Mouse (Mus musculus): ENCODE measurements at regions not wholly inside any gene's neighbourhood (a gene's known extent, or its start where the extent isn't known, plus 50 kb on each side); places are given as distances from the start of the nearest gene placed in this dataset.

DNA sequence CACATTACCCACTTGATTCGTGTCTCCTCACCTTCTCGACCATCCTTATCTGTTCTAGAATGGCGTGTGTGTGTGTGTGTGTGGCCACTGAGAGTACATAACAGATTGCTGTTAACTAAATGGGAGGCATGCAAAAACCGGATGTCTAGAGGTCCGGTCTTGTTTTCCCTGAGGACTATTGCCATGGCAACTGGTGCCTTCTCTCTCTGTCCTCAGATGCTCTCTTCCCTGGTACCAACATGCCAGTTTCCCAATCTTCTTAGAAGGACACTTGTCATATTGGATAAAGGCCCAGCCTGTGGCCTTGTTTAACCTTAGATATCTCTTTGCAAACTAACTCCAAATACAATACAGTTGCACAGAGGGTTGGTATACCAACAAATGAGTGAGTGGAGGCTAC lies 125.9 kb downstream of the Irs2 start:
- 50% methylated on average over 5 of the region's 5 CpGs for WGBS
- no peak overlapping the region for H3K27ac ChIP-seq (ENCODE audit: low read length)
- H3K9ac ChIP-seq (ENCODE audit: low read length), result no peak overlapping the region

DNA sequence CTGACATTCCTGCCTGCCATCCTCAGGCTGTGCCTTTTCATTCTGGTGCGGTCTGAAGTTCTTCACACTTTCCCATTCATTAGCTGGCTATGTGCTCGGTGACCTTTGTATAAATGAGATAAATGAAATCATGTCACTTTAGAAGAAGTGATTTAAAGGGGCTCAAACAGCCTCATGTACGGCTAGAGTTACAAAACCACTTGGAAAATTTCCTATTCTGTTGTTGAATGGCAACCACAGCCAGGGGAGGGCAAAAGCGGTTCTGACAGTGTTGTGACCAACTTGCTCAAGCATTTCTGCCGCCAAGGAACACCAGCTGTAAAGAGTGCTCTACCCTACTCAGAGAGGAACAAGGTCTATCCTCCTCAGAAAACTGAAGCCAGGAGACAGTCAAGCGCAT lies 128.4 kb downstream of the Irs2 start:
- Histone ChIP-seq H3K36me3 (ENCODE audit: control insufficient read depth, insufficient read depth) (no peaks in the 10 kb centered on the region), H3K4me2 (ENCODE audit: low read depth, low read length) (no peak overlapping the region), H3K27me3 (ENCODE audit: control insufficient read depth, insufficient read depth, low read length) (0 out of 2 replicates have a peak, but pooled peaks cover 3% of the 10 kb centered on the region), H3K9me3 (replicated peaks; ENCODE audit: control insufficient read depth, low read length) (no peaks in the 10 kb centered on the region), H3K27ac (ENCODE audit: low read length) (no peak overlapping the region), H3K9ac (ENCODE audit: low read length) (no peak overlapping the region), H3K4me3 (ENCODE audit: low read length) (no peak overlapping the region), H3K4me1 (ENCODE audit: control insufficient read depth, insufficient read depth, low read length) (peaks cover 6% of the 10 kb centered on the region; the same call in 1 of the 2 replicates)
- ATAC-seq (replicated peaks; ENCODE audit: extremely low read depth, insufficient read depth, low FRiP score), result no peak
- WGBS, result 70% methylated on average over 6 of the region's 6 CpGs

More for the DNA sequence above, 125.9 kb downstream of the Irs2 start:
- no peak overlapping the region for H3K4me2 ChIP-seq (ENCODE audit: low read depth, low read length)
- no peak overlapping the region for H3K4me3 ChIP-seq (ENCODE audit: low read length)
- H3K9me3 ChIP-seq (replicated peaks; ENCODE audit: control insufficient read depth, low read length), result peaks cover 4% of the 10 kb centered on the region; the same call in 1 of the 2 replicates
- ATAC-seq (replicated peaks; ENCODE audit: extremely low read depth, insufficient read depth, low FRiP score), result no peak
- peaks cover 6% of the 10 kb centered on the region; the same call in 1 of the 2 replicates for H3K4me1 ChIP-seq (ENCODE audit: control insufficient read depth, insufficient read depth, low read length)
- H3K27me3 ChIP-seq (ENCODE audit: control insufficient read depth, insufficient read depth, low read length), result 0 out of 2 replicates have a peak, but pooled peaks cover 3% of the 10 kb centered on the region
- H3K36me3 ChIP-seq (ENCODE audit: control insufficient read depth, insufficient read depth), result no peaks in the 10 kb centered on the region

DNA sequence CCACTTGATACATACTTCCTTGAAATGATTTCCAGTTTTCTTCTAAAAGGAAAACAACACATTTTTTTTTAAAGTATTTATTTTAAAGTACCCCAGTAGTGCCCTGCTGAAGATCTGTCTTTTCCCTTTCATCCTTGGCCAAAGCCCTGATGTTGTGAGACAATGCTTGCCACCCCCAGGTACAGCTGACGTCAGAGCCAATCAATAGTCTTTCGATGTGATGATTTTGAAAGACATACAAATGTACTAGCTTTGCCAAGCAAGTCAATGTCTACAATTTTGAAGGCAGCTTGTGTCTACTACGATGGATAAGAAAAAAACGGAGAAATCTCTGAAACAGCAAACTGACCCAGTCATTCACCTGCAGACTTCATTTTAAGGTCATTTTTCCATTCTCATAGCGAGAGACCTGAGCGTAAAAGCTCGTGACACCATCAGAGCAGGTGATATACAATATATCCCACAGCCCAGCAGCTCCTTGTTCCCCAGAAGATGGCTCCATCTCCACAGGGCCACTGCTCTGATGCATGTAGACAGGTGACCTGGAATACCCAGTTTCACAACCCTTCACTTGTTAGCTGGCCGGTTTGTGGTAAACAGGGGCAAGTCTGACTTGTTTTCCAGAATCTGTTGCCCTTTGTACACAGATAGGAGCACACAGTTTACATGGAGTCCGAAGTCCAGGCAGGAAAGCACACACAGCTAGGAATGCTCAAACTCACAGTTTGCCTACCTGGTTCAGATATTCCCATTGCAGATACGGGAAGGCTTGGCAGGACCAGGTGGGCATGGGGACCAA lies 129.0 kb downstream of the Irs2 start:
- Histone ChIP-seq H3K27me3 (ENCODE audit: control insufficient read depth, insufficient read depth, low read length) (0 out of 2 replicates have a peak, but pooled peaks cover 5% of the 10 kb centered on the region), H3K4me1 (ENCODE audit: control insufficient read depth, insufficient read depth, low read length) (peaks cover 6% of the 10 kb centered on the region; the same call in 1 of the 2 replicates), H3K27ac (ENCODE audit: low read length) (no peak overlapping the region), H3K9ac (ENCODE audit: low read length) (no peak overlapping the region), H3K4me3 (ENCODE audit: low read length) (no peak overlapping the region), H3K36me3 (ENCODE audit: control insufficient read depth, insufficient read depth) (no peaks in the 10 kb centered on the region), H3K4me2 (ENCODE audit: low read depth, low read length) (no peak overlapping the region), H3K9me3 (replicated peaks; ENCODE audit: control insufficient read depth, low read length) (no peaks in the 10 kb centered on the region)
- no peak for ATAC-seq (replicated peaks; ENCODE audit: extremely low read depth, insufficient read depth, low FRiP score)
- WGBS, result 83% methylated on average over 10 of the region's 10 CpGs

DNA sequence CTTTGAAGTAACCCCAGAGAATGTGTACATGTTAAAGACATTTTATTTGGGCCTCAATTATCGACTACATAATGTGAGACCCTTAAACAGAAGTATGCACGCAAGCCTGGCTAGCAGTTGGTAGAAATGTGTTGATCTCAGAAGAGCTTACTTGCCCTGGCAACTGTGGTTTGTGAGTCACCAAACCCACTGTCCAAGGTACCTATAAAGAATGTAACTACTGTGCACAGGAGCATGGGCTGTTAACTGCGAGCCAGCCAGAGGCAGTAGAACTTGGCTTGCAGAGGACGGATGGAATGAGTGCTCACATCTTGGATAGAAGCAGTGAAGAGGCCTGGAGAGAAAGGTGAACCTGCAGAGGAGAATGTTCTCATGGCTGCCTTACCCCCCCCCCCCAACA lies 129.9 kb downstream of the Irs2 start:
- Histone ChIP-seq H3K4me2 (ENCODE audit: low read depth, low read length) (no peak overlapping the region), H3K27ac (ENCODE audit: low read length) (no peak overlapping the region), H3K36me3 (ENCODE audit: control insufficient read depth, insufficient read depth) (no peaks in the 10 kb centered on the region), H3K9ac (ENCODE audit: low read length) (no peak overlapping the region), H3K27me3 (ENCODE audit: control insufficient read depth, insufficient read depth, low read length) (0 out of 2 replicates have a peak, but pooled peaks cover 5% of the 10 kb centered on the region), H3K4me1 (ENCODE audit: control insufficient read depth, insufficient read depth, low read length) (peaks cover 5% of the 10 kb centered on the region; the same call in 1 of the 2 replicates), H3K9me3 (replicated peaks; ENCODE audit: control insufficient read depth, low read length) (no peaks in the 10 kb centered on the region), H3K4me3 (ENCODE audit: low read length) (no peak overlapping the region)
- 76% methylated on average over 4 of the region's 4 CpGs for WGBS
- ATAC-seq (replicated peaks; ENCODE audit: extremely low read depth, insufficient read depth, low FRiP score), result no peak

DNA sequence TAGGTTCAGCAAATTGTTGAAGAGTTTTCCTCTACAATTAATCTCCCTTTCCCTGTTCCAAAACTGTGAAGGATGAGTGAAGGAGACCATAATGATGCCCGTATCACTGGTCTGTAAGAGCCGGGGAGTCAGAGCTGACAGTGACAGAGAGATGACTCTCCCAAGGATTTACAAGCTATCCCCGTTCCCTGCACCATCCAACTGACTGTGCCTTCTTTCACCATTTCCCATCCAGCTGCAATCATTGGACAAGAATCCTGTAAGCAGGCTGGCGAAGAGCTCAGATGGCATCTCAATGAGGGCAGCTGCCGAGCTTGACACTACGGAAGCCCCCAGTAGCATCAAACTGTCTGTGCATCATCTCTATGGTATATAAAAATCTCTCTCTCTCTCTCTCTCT lies 133.1 kb downstream of the Irs2 start:
- H3K9me3 ChIP-seq (replicated peaks; ENCODE audit: control insufficient read depth, low read length), result no peaks in the 10 kb centered on the region
- 72% methylated on average over 6 of the region's 6 CpGs for WGBS
- no peaks in the 10 kb centered on the region for H3K36me3 ChIP-seq (ENCODE audit: control insufficient read depth, insufficient read depth)
- no peaks in the 10 kb centered on the region for H3K4me1 ChIP-seq (ENCODE audit: control insufficient read depth, insufficient read depth, low read length)
- H3K27ac ChIP-seq (ENCODE audit: low read length), result no peak overlapping the region
- no peak overlapping the region for H3K4me2 ChIP-seq (ENCODE audit: low read depth, low read length)
- 0 out of 2 replicates have a peak, but pooled peaks cover 4% of the 10 kb centered on the region for H3K27me3 ChIP-seq (ENCODE audit: control insufficient read depth, insufficient read depth, low read length)
- no peak overlapping the region for H3K4me3 ChIP-seq (ENCODE audit: low read length)
- no peak overlapping the region for H3K9ac ChIP-seq (ENCODE audit: low read length)
- no peak for ATAC-seq (replicated peaks; ENCODE audit: extremely low read depth, insufficient read depth, low FRiP score)

DNA sequence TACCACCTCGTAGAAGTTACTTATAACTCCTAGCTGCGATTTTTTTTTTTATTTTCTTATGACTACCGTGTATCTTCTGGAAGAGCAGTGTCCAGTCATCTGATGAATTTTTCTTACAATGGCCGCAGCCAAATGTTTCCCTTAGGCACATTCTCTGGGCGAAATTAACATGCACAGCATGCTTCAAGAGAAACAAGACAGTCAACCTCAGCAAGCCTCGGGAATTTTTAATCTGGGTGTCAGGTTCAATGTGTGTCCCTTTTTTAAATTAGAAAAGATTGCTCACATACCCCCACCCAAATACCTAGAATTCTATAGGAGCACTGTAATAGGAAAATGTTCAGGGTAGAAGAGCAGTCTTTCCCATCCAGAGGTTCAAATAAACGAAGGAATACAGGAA lies 136.8 kb downstream of the Irs2 start:
- Histone ChIP-seq H3K4me2 (ENCODE audit: low read depth, low read length) (no peak overlapping the region), H3K4me1 (ENCODE audit: control insufficient read depth, insufficient read depth, low read length) (no peaks in the 10 kb centered on the region), H3K9ac (ENCODE audit: low read length) (no peak overlapping the region), H3K4me3 (ENCODE audit: low read length) (no peak overlapping the region), H3K27me3 (ENCODE audit: control insufficient read depth, insufficient read depth, low read length) (peaks cover 2% of the 10 kb centered on the region; the same call in 1 of the 2 replicates), H3K9me3 (replicated peaks; ENCODE audit: control insufficient read depth, low read length) (no peaks in the 10 kb centered on the region), H3K27ac (ENCODE audit: low read length) (no peak overlapping the region), H3K36me3 (ENCODE audit: control insufficient read depth, insufficient read depth) (no peaks in the 10 kb centered on the region)
- ATAC-seq (replicated peaks; ENCODE audit: extremely low read depth, insufficient read depth, low FRiP score), result no peak
- WGBS, result 68% methylated on average over 7 of the region's 7 CpGs

DNA sequence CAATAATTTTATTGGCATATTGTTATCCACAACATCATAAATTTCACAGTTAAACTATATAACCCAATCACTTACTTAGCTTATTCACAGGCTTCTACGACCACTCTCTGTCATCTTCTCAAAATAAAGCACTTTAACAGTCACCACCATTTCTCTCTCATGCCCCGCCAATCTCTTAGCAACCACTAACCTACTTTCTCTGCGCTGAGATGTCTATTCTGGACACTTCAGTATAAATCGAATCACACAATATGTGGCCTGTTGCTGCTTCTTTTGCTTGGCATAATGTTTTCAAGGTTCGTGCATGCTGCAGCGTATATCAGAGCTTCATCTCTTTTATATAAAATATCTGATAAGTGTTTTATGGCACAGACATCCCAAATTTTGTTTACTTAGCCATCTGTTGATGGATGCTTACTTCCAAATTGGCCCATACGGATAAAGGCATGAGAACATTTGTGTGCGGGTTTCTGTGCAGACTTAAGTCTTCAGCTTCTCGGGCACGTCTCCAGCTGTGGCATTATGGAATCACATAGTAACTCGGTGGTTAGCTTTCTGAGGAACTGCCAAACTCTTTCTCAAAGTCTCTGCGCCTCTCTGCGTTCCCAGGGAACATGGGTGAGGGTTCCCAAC lies 137.7 kb downstream of the Irs2 start:
- no peak overlapping the region for H3K4me3 ChIP-seq (ENCODE audit: low read length)
- peaks cover 2% of the 10 kb centered on the region; the same call in 1 of the 2 replicates for H3K27me3 ChIP-seq (ENCODE audit: control insufficient read depth, insufficient read depth, low read length)
- no peak for ATAC-seq (replicated peaks; ENCODE audit: extremely low read depth, insufficient read depth, low FRiP score)
- H3K4me2 ChIP-seq (ENCODE audit: low read depth, low read length), result no peak overlapping the region
- H3K9ac ChIP-seq (ENCODE audit: low read length), result no peak overlapping the region
- 82% methylated on average over 13 of the region's 13 CpGs for WGBS
- no peaks in the 10 kb centered on the region for H3K36me3 ChIP-seq (ENCODE audit: control insufficient read depth, insufficient read depth)
- no peak overlapping the region for H3K27ac ChIP-seq (ENCODE audit: low read length)
- peaks cover 2% of the 10 kb centered on the region; the same call in 1 of the 2 replicates for H3K4me1 ChIP-seq (ENCODE audit: control insufficient read depth, insufficient read depth, low read length)
- no peaks in the 10 kb centered on the region for H3K9me3 ChIP-seq (replicated peaks; ENCODE audit: control insufficient read depth, low read length)

DNA sequence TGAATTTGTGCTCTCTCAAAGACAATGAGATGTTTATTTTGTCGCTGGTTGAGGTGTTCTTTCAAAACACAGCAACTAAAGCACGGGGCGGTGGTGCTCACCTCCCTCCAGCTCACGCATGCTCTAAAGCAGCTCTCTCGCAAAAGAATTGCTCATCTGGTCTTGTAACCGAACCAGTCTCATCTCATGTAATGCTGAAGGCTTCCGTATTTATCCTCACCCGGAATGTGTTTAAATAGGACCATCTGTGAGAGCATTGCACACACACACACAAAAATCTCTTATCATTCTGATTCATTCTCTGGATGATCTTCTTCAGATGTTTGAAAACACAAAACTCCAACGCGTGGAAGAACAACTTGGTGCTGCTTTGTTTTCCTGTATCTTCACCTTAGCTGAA lies 138.4 kb downstream of the Irs2 start:
- no peak overlapping the region for H3K9ac ChIP-seq (ENCODE audit: low read length)
- no peak for ATAC-seq (replicated peaks; ENCODE audit: extremely low read depth, insufficient read depth, low FRiP score)
- 88% methylated on average over 10 of the region's 10 CpGs for WGBS
- H3K9me3 ChIP-seq (replicated peaks; ENCODE audit: control insufficient read depth, low read length), result no peaks in the 10 kb centered on the region
- no peaks in the 10 kb centered on the region for H3K36me3 ChIP-seq (ENCODE audit: control insufficient read depth, insufficient read depth)
- no peak overlapping the region for H3K4me3 ChIP-seq (ENCODE audit: low read length)
- H3K27ac ChIP-seq (ENCODE audit: low read length), result no peak overlapping the region
- peaks cover 2% of the 10 kb centered on the region; the same call in 1 of the 2 replicates for H3K27me3 ChIP-seq (ENCODE audit: control insufficient read depth, insufficient read depth, low read length)
- H3K4me2 ChIP-seq (ENCODE audit: low read depth, low read length), result no peak overlapping the region
- H3K4me1 ChIP-seq (ENCODE audit: control insufficient read depth, insufficient read depth, low read length), result peaks cover 3% of the 10 kb centered on the region; the same call in 1 of the 2 replicates

Measured in heart, embryonic 16.5 days (tissue).